Mouse (Mus musculus) forebrain, embryonic 10.5 days (tissue): Measurements from ENCODE around the gene Atp5f1. TPM values are rescaled to one million over a fixed set of nuclear protein-coding genes. Genes with fewer than 3 reads are reported as not detected.

Source experiments
- DNase-seq: peaks from one replicate; pipeline ENCODE4 v3.0.0-alpha.2; 2017; ENCODE audit warnings: low spot score; ENCODE audit errors: extremely low spot score
- H3K27ac ChIP-seq: fragments of 300-500 bp; sonication (generic); 2 replicates; pipeline ENCODE4 v1.5.1; 2016; ENCODE audit warnings: mild to moderate bottlenecking
- H3K27me3 ChIP-seq: fragments of 300-500 bp; sonication (generic); 2 replicates; pipeline ENCODE4 v1.6.1; 2016; ENCODE audit warnings: mild to moderate bottlenecking; ENCODE audit not compliant: poor library complexity, severe bottlenecking
- H3K36me3 ChIP-seq: fragments of 300-500 bp; sonication (generic); replicated peaks from 2 replicates; pipeline ENCODE4 v1.6.1; 2016; ENCODE audit warnings: mild to moderate bottlenecking, moderate library complexity
- H3K4me1 ChIP-seq: fragments of 300-500 bp; sonication (generic); 2 replicates; pipeline ENCODE4 v1.6.1; 2016
- H3K4me3 ChIP-seq: fragments of 300-500 bp; sonication (generic); 2 replicates; pipeline ENCODE4 v1.5.1; 2016; ENCODE audit warnings: mild to moderate bottlenecking, moderate library complexity
- H3K9me3 ChIP-seq: fragments of 300-500 bp; sonication (generic); 2 replicates; pipeline ENCODE4 v1.6.1; 2016; ENCODE audit warnings: mild to moderate bottlenecking, moderate library complexity
- WGBS: fragments of 180-500 bp; shearing (Covaris S2); methylation state at CpG from one replicate; pipeline ENCODE4 v1.1.7; 2016; 5-methylcytosine and 5-hydroxymethylcytosine counted together
- polyA plus RNA-seq: library from polyadenylated mRNA; unstranded; fragments of >200 nt; fragmentation: Nextera tagmentation; extraction: Ambion mirVana; gene quantifications from 2 replicates; pipeline ENCODE4 v1.2.1, GENCODE M21; 2016

Gene Atp5f1
- polyA plus RNA-seq, 1 experiment from 2014 or later: 475 TPM

DNA sequence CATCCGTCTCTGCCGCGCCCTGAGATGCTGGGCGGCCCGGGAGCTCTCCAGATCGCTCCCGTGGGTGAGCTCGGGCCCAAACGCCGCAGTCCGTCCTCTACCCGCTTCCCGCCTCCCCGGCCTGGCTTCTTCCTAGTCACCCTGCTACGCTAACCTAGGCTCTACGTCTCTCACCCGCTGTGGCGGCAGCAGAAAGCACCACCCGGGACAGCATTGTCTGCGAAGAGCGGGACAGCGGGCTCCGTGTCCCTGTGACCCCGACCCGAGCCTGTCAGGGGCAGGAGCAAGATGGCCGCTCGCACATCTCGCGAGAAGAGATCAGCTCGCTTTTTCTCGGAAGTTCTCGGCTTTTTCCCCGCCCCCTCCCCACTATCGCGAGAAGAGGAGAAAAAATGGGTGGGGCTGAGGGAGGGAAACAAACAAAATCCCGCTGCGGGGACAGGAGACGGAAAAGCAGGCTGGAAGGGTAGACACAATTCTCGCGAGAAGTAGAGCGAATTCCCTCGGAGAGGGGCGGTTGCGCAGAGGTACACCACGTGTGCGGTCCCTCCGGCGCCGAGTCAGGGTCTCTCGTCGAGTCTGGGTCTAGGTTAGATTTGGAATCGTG, 822 bp downstream of the Atp5f1 start, which contains the start of gene Wdr77:
Wdr77 (plus strand) TSS at position 396 of the 607 bp plus-strand sequence.
- H3K9me3 ChIP-seq: no peaks in the 10 kb centered on the region
- H3K4me1 ChIP-seq: peaks cover 25% of the 10 kb centered on the region
- peak within 1 kb of the TSS; percentile 95 for H3K27ac ChIP-seq
- WGBS: under 1% methylated on average over 52 of the region's 52 CpGs
- DNase-seq: peak; percentile 99
- H3K36me3 ChIP-seq: peaks cover 68% of the 10 kb centered on the region
- no peaks in the 10 kb centered on the region for H3K27me3 ChIP-seq
- H3K4me3 ChIP-seq: peak within 1 kb of the TSS; percentile 97

DNA sequence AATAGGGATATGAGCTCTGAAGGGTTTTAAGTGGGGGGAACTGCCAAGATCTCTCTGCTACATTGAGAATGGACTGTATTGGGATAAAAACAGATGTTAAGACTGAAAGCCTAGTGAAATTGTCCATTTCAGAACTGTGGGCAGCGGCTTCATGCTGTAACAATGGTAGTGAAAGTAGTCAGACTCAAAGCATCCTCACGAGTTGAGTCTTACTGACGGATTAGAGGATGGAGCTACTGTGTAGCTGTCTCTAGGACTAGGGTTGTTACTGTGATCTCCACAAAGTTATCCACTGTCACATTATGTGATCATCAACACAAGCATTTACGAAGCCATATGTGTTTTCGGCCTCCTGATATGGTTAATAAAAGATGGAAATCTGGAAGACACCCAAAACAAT, 1.7 kb downstream of the Atp5f1 start:
- H3K9me3 ChIP-seq: no peaks in the 10 kb centered on the region
- H3K36me3 ChIP-seq: peaks cover 68% of the 10 kb centered on the region
- no peak for DNase-seq
- H3K27me3 ChIP-seq: no peaks in the 10 kb centered on the region
- 52% methylated on average over 5 of the region's 5 CpGs for WGBS
- peak overlapping the region; percentile 97 for H3K4me3 ChIP-seq
- peaks cover 25% of the 10 kb centered on the region for H3K4me1 ChIP-seq
- H3K27ac ChIP-seq: peak overlapping the region; percentile 95

DNA sequence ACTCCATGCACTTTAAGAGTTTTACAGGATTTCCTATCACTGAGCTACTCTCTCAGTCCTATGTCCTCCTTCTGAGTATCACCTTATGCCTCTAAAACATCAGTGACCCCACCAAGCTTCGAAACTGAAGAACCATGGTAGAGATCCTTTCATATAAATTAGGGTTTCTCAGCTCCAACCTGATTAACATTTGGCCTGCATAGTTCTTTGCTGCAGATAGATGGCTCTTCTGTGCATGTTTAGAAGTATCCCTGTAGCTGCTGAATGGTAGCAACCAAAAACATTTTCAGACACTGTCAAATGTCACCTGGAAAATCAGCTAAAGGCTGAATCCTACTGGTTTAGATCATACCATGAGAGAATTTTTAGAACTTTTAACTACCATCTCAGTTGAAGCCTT, 2.7 kb downstream of the Atp5f1 start:
- H3K9me3 ChIP-seq: no peaks in the 10 kb centered on the region
- WGBS: 98% methylated on average over 1 of the region's 1 CpGs
- no peaks in the 10 kb centered on the region for H3K27me3 ChIP-seq
- no peak overlapping the region for H3K27ac ChIP-seq
- peaks cover 68% of the 10 kb centered on the region for H3K36me3 ChIP-seq
- H3K4me1 ChIP-seq: peaks cover 25% of the 10 kb centered on the region
- no peak overlapping the region for H3K4me3 ChIP-seq
- no peak for DNase-seq

GRCm38 (mm10) chr3:105951348-105951747, 8.6 kb downstream of the Atp5f1 start:
- WGBS: 87% methylated on average over 7 of the region's 7 CpGs
- no peak for DNase-seq
- peaks cover 99% of the 10 kb centered on the region for H3K36me3 ChIP-seq

GRCm38 (mm10) chr3:105936111-105936510, 23.8 kb downstream of the Atp5f1 start:
- Histone ChIP-seq H3K36me3 (peaks cover 38% of the 10 kb centered on the region), H3K9me3 (no peaks in the 10 kb centered on the region), H3K4me3 (no peak overlapping the region), H3K27ac (no peak overlapping the region), H3K27me3 (no peaks in the 10 kb centered on the region), H3K4me1 (no peaks in the 10 kb centered on the region)
- WGBS: 94% methylated on average over 4 of the region's 4 CpGs
- no peak for DNase-seq

More at GRCm38 (mm10) chr3:105951348-105951747, 8.6 kb downstream of the Atp5f1 start:
- no peaks in the 10 kb centered on the region for H3K9me3 ChIP-seq
- no peaks in the 10 kb centered on the region for H3K27me3 ChIP-seq
- H3K4me3 ChIP-seq: no peak overlapping the region
- H3K27ac ChIP-seq: no peak overlapping the region
- no peaks in the 10 kb centered on the region for H3K4me1 ChIP-seq

DNA sequence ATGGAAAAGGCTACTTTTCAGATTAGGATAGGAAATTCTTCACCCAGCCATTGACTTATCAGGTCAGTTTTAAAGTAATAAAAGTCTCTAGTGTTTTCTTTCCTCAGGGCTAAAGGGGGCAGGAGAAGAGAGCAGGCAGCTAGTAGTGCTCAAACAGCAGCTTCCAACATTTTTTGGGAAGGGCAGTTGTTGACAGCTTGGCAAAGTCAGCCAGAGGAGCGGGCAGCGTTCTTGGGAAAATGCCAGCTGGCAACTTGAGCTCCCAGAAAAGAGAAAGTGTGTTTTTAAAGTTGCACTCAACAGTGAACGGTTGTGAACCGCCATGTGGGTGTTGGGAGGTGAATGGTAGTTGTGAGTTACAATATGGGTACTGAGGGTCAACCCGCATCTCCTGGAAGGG, 24.9 kb downstream of the Atp5f1 start:
- Histone ChIP-seq H3K27ac (no peak overlapping the region), H3K9me3 (no peaks in the 10 kb centered on the region)

GRCm38 (mm10) chr3:105933926-105934325, 26.0 kb downstream of the Atp5f1 start:
- no peaks in the 10 kb centered on the region for H3K27me3 ChIP-seq
- DNase-seq: no peak
- no peaks in the 10 kb centered on the region for H3K9me3 ChIP-seq
- 94% methylated on average over 6 of the region's 6 CpGs for WGBS
- no peak overlapping the region for H3K27ac ChIP-seq
- no peak overlapping the region for H3K4me3 ChIP-seq
- no peaks in the 10 kb centered on the region for H3K4me1 ChIP-seq
- peaks cover 22% of the 10 kb centered on the region for H3K36me3 ChIP-seq

More for the DNA sequence above, 24.9 kb downstream of the Atp5f1 start:
- Histone ChIP-seq H3K36me3 (peaks cover 27% of the 10 kb centered on the region), H3K27me3 (no peaks in the 10 kb centered on the region), H3K4me3 (no peak overlapping the region), H3K4me1 (no peaks in the 10 kb centered on the region)
- 94% methylated on average over 5 of the region's 5 CpGs for WGBS
- DNase-seq: no peak

DNA sequence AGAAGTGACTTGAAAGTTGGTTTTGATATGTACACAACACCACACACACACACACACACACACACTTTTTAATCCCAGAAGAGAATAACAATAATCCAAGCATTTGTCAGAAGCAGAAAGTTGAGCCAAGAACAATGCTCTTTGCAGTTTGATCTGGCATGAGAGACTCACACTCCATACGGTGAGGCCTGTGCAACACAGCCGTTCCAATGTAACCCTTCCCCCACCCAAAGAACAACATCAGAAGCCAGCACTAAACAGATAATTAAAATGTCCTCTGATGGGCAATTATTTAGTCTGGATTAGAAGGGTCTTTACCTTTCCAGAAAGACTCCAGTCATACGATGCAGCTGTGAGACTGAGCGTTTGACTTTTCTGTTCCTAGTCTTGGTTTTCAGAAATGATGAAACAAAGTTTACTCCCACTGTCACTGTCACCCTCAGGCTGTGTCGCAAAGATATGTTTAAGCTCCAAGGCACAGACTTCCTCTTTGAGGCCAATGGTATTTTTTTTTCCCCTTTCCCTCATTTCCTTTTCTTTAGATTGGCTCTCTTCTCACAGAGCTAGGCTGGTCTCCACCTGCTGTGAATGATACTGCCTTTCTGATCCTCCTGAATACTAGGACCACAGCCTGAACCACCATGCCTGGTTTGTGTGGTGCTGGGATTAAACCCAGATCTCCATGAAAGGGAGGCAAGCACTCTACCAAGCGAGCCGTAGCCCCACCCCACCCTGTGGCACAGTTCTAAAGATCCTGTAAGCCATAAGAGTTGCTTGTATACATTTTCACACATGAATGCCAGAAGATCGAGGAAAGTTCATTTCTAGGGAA, 27.4 kb downstream of the Atp5f1 start, which contains the start of gene I830077J02Rik:
I830077J02Rik (minus strand) TSS at position 425 of the 832 bp plus-strand sequence.
- H3K27ac ChIP-seq: no peak within 1 kb of the TSS
- no peaks in the 10 kb centered on the region for H3K27me3 ChIP-seq
- H3K9me3 ChIP-seq: no peaks in the 10 kb centered on the region
- no peak for DNase-seq
- no peaks in the 10 kb centered on the region for H3K4me1 ChIP-seq
- 91% methylated on average over 8 of the region's 8 CpGs for WGBS
- no peak within 1 kb of the TSS for H3K4me3 ChIP-seq
- H3K36me3 ChIP-seq: peaks cover 12% of the 10 kb centered on the region

DNA sequence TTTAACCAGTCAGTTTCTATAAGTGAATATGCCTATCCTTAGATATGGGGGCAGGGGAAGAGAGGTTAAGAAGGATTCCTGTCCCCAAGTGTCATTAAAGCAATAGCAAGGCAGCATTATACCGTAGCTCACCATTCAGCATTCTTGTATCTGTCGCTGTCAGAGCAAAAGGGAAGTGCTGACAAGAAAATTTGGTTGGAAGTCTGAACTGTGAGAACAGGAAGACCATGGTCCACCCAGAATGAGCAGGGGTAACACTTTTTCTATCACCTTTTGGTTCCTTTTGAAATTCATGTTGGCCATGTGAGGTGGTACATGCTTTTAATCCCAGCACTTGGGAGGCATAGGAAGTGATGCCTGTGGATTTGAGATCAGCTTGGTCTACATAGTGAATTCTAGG, 28.8 kb downstream of the Atp5f1 start:
- no peak for DNase-seq
- Histone ChIP-seq H3K27ac (no peak overlapping the region), H3K4me3 (no peak overlapping the region), H3K36me3 (no peaks in the 10 kb centered on the region), H3K9me3 (no peaks in the 10 kb centered on the region), H3K27me3 (no peaks in the 10 kb centered on the region), H3K4me1 (no peaks in the 10 kb centered on the region)
- WGBS: 94% methylated on average over 2 of the region's 2 CpGs

DNA sequence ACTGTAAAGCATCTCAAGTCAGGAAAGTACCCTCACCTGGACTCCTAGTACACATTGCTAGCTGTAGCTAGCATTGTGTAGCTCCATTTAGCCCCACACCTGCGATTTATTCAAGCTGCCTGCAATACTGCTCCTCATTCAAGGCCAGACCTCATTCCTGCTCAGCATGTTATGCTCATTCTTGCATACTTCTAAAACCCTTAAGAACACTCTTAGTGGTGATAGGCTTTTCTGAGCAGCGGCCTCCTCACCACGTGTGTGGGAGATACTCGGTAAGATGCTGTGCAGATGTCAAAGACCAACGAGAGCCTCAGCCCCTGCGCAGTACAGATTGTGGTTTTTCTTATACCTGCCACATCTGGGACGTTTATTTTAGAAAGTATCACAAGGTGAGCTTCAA, 30.1 kb downstream of the Atp5f1 start:
- no peak overlapping the region for H3K4me3 ChIP-seq
- no peaks in the 10 kb centered on the region for H3K36me3 ChIP-seq
- H3K27me3 ChIP-seq: no peaks in the 10 kb centered on the region
- no peak for DNase-seq
- no peak overlapping the region for H3K27ac ChIP-seq
- WGBS: 86% methylated on average over 7 of the region's 7 CpGs
- H3K4me1 ChIP-seq: no peaks in the 10 kb centered on the region
- no peaks in the 10 kb centered on the region for H3K9me3 ChIP-seq

GRCm38 (mm10) chr3:105928781-105929180, 31.1 kb downstream of the Atp5f1 start:
- Histone ChIP-seq H3K4me3 (no peak overlapping the region), H3K36me3 (no peaks in the 10 kb centered on the region), H3K4me1 (no peaks in the 10 kb centered on the region), H3K27me3 (no peaks in the 10 kb centered on the region), H3K9me3 (no peaks in the 10 kb centered on the region), H3K27ac (no peak overlapping the region)
- DNase-seq: no peak
- 89% methylated on average over 6 of the region's 6 CpGs for WGBS

- H3K4me3 ChIP-seq: no peak overlapping the region
Observed at GRCm38 (mm10) chr3:105928195-105928569, 31.7 kb downstream of the Atp5f1 start.

GRCm38 (mm10) chr3:105927561-105928194, 32.2 kb downstream of the Atp5f1 start:
- H3K27ac ChIP-seq: no peak overlapping the region
- no peak for DNase-seq
- no peak overlapping the region for H3K4me3 ChIP-seq
- no peaks in the 10 kb centered on the region for H3K36me3 ChIP-seq
- no peaks in the 10 kb centered on the region for H3K9me3 ChIP-seq
- no peaks in the 10 kb centered on the region for H3K27me3 ChIP-seq
- H3K4me1 ChIP-seq: no peaks in the 10 kb centered on the region
- 88% methylated on average over 7 of the region's 7 CpGs for WGBS

More at GRCm38 (mm10) chr3:105928195-105928569, 31.7 kb downstream of the Atp5f1 start:
- no peak for DNase-seq
- H3K36me3 ChIP-seq: no peaks in the 10 kb centered on the region
- no peaks in the 10 kb centered on the region for H3K9me3 ChIP-seq
- 88% methylated on average over 3 of the region's 3 CpGs for WGBS
- H3K4me1 ChIP-seq: no peaks in the 10 kb centered on the region
- H3K27ac ChIP-seq: no peak overlapping the region
- no peaks in the 10 kb centered on the region for H3K27me3 ChIP-seq
